Mouse (Mus musculus): ENCODE measurements at regions not wholly inside any gene's neighbourhood (a gene's known extent, or its start where the extent isn't known, plus 50 kb on each side); places are given as distances from the start of the nearest gene placed in this dataset.
"Not testable (repeated sequence)": the region's sequence is repeated elsewhere in the genome, so short reads cannot be mapped to it uniquely, and the experiment has no call there.

DNA sequence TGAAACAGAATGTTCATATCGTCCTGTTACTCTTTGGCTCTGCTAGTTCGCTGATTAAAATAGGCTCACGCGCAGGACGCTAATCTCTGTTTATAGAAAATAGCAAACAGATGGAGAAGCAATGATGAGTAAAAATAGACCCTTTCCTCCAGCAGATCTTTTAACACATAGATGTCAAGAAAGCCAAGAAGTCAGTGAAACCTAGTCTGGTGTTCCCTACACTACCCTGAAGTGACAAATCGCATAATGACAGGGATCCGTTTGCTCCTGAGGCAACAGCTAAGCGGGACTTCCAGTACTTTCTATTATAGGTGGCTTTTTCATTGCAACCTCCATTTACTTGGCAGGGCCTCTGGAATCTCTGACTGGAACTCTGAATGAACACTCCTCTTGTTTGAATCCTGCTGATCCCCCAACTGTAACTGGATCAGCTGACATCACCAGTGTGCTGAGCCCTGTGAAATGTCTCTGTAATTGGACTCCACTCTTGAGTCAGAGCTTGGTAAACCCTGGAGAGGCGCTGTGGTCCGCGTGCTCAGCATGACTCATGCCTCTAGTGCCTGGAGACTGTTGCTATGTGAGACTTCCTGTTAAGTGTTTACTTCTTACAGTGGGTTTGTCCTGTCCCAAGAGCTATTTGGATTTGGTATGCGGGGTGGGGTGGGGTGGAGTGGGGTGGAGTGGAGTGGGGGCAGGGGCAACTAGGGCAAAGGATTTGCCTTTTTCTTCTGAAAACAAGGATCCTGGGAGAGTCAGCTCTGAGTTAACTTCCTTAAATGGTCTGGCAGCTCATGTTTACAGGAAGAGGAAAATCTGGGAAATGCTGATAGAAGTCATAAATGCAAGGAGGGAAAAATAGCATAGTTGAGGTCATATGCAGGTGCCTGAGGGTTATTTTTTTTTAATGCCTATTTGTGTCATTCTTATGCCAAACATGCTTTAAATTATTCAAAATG is 162.4 kb upstream of the Akr1e1 start:
- Histone ChIP-seq H3K27ac (peak overlapping the region; percentile 87), H3K9me3 (no peaks in the 10 kb centered on the region), H3K4me2 (peak overlapping the region; percentile 29), H3K27me3 (no peaks in the 10 kb centered on the region), H3K9ac (replicated peaks) (no peak overlapping the region), H3K36me3 (no peaks in the 10 kb centered on the region), H3K4me1 (replicated peaks) (peaks cover 3% of the 10 kb centered on the region; the same call in 1 of the 2 replicates), H3K4me3 (replicated peaks) (no peak overlapping the region)
- peak; percentile 100 for ATAC-seq (ENCODE audit: insufficient number of reproducible peaks, insufficient read depth, low FRiP score, low TSS enrichment, low read depth)
- 20% methylated on average over 12 of the region's 12 CpGs for WGBS

DNA sequence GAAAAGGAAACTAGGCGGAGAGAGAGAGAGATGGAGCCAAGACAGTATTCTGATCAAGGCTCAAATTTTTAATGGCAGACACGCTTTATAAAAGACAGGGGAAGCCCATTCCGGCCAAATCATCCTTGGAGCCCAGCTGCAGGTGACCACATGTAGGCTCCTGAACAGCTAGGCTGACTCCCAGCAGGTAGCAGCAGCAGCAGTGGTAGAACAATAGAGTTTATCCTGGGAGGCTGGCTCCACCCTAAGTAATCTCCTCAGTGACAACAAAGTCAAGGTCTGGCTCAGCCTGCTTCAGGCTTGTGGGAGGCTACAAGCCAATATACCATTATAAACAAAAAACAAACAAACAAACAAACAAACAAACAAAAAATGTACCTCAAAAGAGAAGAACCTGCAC is 151.0 kb upstream of the Akr1e1 start:
- Histone ChIP-seq H3K4me2 (no peak overlapping the region), H3K4me1 (replicated peaks) (no peaks in the 10 kb centered on the region), H3K27ac (no peak overlapping the region), H3K9ac (replicated peaks) (no peak overlapping the region), H3K4me3 (replicated peaks) (no peak overlapping the region), H3K27me3 (no peaks in the 10 kb centered on the region), H3K9me3 (no peaks in the 10 kb centered on the region), H3K36me3 (no peaks in the 10 kb centered on the region)
- no peak for ATAC-seq (ENCODE audit: insufficient number of reproducible peaks, insufficient read depth, low FRiP score, low TSS enrichment, low read depth)
- WGBS = 54% methylated on average over 3 of the region's 3 CpGs

DNA sequence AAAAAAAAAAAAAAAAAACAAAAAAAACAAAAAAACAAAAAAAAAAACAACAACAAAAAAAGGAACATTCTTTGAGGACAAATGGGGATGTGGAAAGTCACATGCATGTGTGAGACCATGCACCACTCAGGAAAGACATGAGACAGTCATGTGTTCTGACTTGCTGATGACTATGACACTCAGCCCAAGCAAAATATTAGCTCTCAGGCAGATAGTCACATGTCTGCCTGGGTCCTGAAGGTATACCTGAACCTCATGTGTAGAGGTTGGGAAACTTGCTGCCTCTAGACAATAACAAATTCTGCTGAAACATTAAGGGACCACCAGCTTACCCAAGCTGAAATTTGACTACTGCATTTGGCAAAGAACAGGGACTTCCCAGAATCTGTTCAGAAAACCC is 147.6 kb upstream of the Akr1e1 start:
- H3K4me2 ChIP-seq = no peak overlapping the region
- H3K4me3 ChIP-seq (replicated peaks) = no peak overlapping the region
- H3K4me1 ChIP-seq (replicated peaks) = no peaks in the 10 kb centered on the region
- H3K9ac ChIP-seq (replicated peaks) = no peak overlapping the region
- no peaks in the 10 kb centered on the region for H3K27me3 ChIP-seq
- H3K9me3 ChIP-seq = no peaks in the 10 kb centered on the region
- no peak overlapping the region for H3K27ac ChIP-seq
- ATAC-seq (ENCODE audit: insufficient number of reproducible peaks, insufficient read depth, low FRiP score, low TSS enrichment, low read depth) = no peak
- no peaks in the 10 kb centered on the region for H3K36me3 ChIP-seq

DNA sequence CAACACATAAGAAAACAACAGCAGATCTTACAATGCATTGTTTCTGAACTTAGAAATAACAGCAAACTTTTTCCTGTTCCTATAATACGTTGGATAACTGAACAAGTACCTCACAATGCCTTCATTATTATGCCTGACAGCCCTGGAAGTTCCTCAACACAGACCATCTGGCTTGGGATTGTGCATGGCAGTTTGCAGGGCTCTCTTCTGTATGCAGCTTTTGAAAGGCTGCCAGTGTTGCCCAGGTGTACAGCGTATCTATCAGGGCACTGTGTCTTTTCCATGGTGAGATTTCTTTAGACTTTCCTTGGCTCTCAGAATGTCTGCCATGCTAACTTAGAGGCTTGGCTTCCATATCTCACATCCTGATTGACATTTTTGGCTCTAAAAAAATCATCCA is 134.0 kb upstream of the Akr1e1 start:
- no peak for ATAC-seq (ENCODE audit: insufficient number of reproducible peaks, insufficient read depth, low FRiP score, low TSS enrichment, low read depth)
- Histone ChIP-seq H3K27me3 (no peaks in the 10 kb centered on the region), H3K4me1 (replicated peaks) (no peaks in the 10 kb centered on the region), H3K4me2 (no peak overlapping the region), H3K27ac (no peak overlapping the region), H3K4me3 (replicated peaks) (no peak overlapping the region), H3K9ac (replicated peaks) (no peak overlapping the region), H3K36me3 (no peaks in the 10 kb centered on the region), H3K9me3 (no peaks in the 10 kb centered on the region)
- WGBS = 68% methylated on average over 2 of the region's 2 CpGs

DNA sequence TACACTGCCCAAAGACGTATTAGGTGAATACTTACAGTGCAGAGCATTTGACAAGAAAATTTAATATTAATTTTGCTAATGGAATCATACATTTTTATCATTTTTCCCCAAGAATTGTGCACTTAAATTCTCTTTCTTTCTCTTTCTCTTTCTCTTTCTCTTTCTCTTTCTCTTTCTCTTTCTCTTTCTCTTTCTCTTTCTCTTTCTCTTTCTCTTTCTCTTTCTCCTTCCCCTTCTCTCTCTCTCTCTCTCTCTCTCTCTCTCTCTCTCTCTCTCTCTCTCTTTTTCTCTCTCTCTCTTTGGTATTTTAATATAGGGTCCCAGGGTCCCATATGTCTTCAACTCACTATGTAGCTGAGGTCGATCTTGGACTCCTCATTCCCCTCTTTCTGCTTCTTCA is 107.3 kb upstream of the Akr1e1 start:
- not testable (repeated sequence) for H3K9me3 ChIP-seq

DNA sequence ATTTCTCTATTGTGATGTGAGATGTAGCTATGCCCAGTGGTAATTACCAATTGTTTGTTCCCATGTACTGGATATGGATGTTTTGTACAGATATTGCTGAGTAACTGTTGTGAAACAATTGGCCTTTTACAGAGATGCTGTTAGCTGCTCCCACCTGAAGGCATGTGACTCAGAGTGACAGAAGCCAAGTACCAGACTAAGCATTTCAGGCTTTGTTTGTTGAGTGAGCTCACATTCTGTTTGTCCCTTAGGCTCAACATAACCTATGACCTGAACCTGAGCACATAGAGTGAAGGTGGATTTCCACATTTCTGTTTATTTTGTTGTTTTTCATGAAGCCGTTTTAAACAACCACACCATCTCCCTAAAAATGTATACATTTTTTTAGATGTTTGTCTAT is 105.8 kb upstream of the Akr1e1 start:
- H3K27me3 ChIP-seq = no peaks in the 10 kb centered on the region
- WGBS = 86% methylated on average over 1 of the region's 1 CpGs
- no peak overlapping the region for H3K27ac ChIP-seq
- no peaks in the 10 kb centered on the region for H3K9me3 ChIP-seq
- no peak for ATAC-seq (ENCODE audit: insufficient number of reproducible peaks, insufficient read depth, low FRiP score, low TSS enrichment, low read depth)
- H3K4me1 ChIP-seq (replicated peaks) = no peaks in the 10 kb centered on the region
- H3K4me3 ChIP-seq (replicated peaks) = no peak overlapping the region
- no peak overlapping the region for H3K4me2 ChIP-seq
- no peak overlapping the region for H3K9ac ChIP-seq (replicated peaks)
- H3K36me3 ChIP-seq = no peaks in the 10 kb centered on the region

More for the DNA sequence above, 107.3 kb upstream of the Akr1e1 start:
- H3K27ac ChIP-seq; H3K36me3 ChIP-seq; H3K9ac ChIP-seq (replicated peaks); H3K4me1 ChIP-seq (replicated peaks); H3K27me3 ChIP-seq; H3K4me2 ChIP-seq; ATAC-seq (ENCODE audit: insufficient number of reproducible peaks, insufficient read depth, low FRiP score, low TSS enrichment, low read depth); H3K4me3 ChIP-seq (replicated peaks): not testable (repeated sequence)
- 72% methylated on average over 2 of the region's 2 CpGs for WGBS

DNA sequence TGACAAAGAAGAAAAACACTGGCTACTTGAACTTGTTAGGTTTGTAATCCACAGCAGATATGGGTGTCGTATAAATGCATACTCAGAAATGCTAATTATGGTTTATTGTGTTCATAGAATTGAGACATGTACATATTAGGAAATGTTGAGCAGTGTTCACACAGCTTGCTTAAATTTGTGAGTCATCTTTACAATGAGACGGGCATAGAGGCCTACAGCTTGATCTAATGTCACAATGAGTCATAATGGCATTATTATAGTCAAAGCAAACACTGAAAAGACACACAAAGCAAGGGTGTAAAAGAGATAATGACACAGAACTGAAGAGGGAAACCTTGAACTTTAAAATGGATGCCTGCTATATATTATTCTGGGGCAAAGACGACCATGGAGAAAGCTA is 103.7 kb upstream of the Akr1e1 start:
- no peak overlapping the region for H3K4me2 ChIP-seq
- ATAC-seq (ENCODE audit: insufficient number of reproducible peaks, insufficient read depth, low FRiP score, low TSS enrichment, low read depth) = no peak
- no peaks in the 10 kb centered on the region for H3K4me1 ChIP-seq (replicated peaks)
- no peak overlapping the region for H3K4me3 ChIP-seq (replicated peaks)
- no peak overlapping the region for H3K9ac ChIP-seq (replicated peaks)
- no peak overlapping the region for H3K27ac ChIP-seq
- H3K36me3 ChIP-seq = no peaks in the 10 kb centered on the region
- H3K9me3 ChIP-seq = no peaks in the 10 kb centered on the region
- WGBS = 85% methylated on average over 3 of the region's 3 CpGs
- H3K27me3 ChIP-seq = no peaks in the 10 kb centered on the region

DNA sequence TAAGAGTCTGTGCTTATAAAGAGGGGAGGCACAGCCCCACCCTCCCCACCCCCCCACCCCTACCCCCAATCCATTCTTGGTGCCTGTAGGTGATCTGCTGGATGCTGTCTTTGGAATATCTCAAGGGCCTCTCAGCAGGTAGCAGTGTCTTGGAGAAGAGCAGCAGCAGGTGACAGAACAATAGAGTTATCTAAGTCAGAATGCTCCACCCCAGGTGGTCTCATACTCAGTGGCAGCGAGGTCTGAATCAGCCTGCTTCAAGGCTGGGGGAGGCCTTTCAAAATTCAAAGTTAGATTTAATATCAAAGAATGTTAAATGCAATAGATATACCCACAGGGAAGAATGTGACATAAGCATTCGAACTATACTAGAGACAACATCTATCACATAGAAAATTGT is 90.6 kb upstream of the Akr1e1 start:
- 55% methylated on average over 2 of the region's 2 CpGs for WGBS
- H3K36me3 ChIP-seq; ATAC-seq (ENCODE audit: insufficient number of reproducible peaks, insufficient read depth, low FRiP score, low TSS enrichment, low read depth); H3K27me3 ChIP-seq; H3K9me3 ChIP-seq; H3K4me1 ChIP-seq (replicated peaks); H3K9ac ChIP-seq (replicated peaks); H3K4me2 ChIP-seq; H3K4me3 ChIP-seq (replicated peaks); H3K27ac ChIP-seq: not testable (repeated sequence)

DNA sequence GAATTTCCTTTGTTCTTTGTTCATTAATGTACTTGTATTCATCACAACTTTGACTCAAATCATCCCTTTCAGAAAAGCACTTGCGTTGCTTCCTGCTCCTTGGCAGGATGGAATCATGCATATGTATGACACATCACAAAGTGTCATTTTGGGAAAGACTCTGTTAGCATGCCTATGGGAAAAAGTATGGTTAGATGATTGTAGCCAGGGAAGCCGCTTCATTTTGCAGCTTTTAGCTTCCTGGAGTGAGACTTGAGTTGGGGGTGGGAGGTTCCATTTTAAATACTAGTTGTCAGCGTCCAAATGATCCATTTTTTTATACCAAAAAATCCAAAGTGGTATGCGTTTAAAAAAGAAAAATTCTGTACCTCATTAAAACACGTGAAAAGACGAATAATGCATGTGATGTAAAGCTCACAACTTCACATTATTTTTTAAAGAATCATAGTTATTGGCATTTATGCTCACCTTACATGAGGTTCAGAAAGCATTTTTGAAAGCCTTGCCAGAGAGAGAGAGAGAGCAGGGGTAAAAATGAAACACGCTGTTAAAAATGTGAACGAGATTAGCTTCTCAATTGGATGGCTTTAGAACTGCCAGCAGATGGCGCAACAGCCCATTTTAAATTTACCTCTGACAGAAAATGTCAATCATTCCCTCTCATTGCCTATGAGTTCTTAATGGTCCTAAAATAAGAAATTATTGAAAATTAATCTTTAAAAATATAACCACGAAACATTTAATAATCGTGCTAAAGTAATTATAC is 57.6 kb upstream of the Akr1e1 start:
- Histone ChIP-seq H3K27me3 (no peaks in the 10 kb centered on the region), H3K4me3 (replicated peaks) (no peak overlapping the region), H3K9ac (replicated peaks) (no peak overlapping the region), H3K4me1 (replicated peaks) (no peaks in the 10 kb centered on the region), H3K4me2 (no peak overlapping the region), H3K27ac (no peak overlapping the region), H3K36me3 (no peaks in the 10 kb centered on the region), H3K9me3 (no peaks in the 10 kb centered on the region)
- no peak for ATAC-seq (ENCODE audit: insufficient number of reproducible peaks, insufficient read depth, low FRiP score, low TSS enrichment, low read depth)
- WGBS = 36% methylated on average over 11 of the region's 11 CpGs

DNA sequence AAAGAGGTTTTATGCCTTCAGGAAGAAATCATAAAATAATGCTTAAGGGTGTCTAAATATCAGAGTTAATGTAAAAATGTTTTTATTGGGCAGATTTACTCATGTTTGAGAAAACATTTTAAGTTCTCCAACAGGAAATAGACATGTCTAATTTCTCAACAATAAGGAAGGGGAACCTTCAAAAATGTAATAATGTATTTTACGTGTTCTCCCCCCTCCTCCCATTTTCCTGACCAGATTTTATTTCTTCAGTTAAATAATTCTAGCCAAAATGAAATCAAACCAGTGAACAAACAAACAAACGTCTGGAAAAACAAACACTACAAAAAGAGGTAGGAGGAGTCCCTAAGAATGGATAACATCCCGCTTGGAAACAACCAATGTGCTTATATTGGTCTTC is 54.4 kb upstream of the Akr1e1 start:
- WGBS = 57% methylated on average over 3 of the region's 3 CpGs

DNA sequence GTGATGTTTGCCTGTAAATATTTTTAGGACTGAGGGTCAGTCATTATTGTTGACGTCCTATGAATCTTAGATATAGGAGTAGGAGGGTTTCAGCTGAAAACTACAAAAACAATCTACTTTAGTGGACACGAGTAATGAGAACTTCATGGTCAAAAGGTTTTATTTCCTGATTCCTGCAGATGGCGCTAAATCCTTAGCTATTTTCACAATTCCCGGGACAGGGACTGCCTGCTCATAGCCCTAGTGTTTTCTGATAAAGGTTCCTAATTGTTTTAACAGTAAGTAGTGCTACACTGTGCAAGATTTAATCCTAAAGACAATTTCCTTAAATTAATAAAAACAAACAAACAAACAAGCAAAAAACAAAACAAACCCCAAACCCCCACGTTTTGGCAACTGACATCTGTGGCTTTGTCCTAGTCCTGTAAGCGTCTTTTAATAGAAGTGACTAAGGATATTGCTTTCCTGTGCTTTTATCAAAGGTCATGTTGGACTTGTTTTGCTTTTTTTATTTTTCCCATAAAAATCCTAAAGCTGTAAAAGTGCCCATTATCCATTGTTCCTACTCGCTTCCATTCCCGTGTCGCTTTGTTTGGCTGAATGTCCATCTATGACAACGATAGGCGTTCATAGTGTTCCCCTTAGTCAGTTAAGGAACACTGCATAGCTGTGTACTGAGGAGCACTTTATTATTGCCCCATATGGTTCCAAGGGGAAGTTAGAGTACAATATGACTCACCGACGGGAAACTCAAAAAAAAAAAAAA is 53.5 kb upstream of the Akr1e1 start:
- WGBS = 39% methylated on average over 13 of the region's 13 CpGs
- Histone ChIP-seq H3K27ac (no peak overlapping the region), H3K36me3 (no peaks in the 10 kb centered on the region), H3K4me1 (replicated peaks) (no peaks in the 10 kb centered on the region), H3K9me3 (no peaks in the 10 kb centered on the region), H3K27me3 (no peaks in the 10 kb centered on the region), H3K4me3 (replicated peaks) (no peak overlapping the region), H3K9ac (replicated peaks) (no peak overlapping the region), H3K4me2 (peak overlapping the region; percentile 7)
- ATAC-seq (ENCODE audit: insufficient number of reproducible peaks, insufficient read depth, low FRiP score, low TSS enrichment, low read depth) = peak; percentile 79; the same call in 1 of the 2 replicates

More for the DNA sequence above, 54.4 kb upstream of the Akr1e1 start:
- Histone ChIP-seq H3K36me3 (no peaks in the 10 kb centered on the region), H3K9ac (replicated peaks) (no peak overlapping the region), H3K4me1 (replicated peaks) (no peaks in the 10 kb centered on the region), H3K4me2 (no peak overlapping the region), H3K27ac (no peak overlapping the region), H3K4me3 (replicated peaks) (no peak overlapping the region), H3K9me3 (no peaks in the 10 kb centered on the region), H3K27me3 (no peaks in the 10 kb centered on the region)
- no peak for ATAC-seq (ENCODE audit: insufficient number of reproducible peaks, insufficient read depth, low FRiP score, low TSS enrichment, low read depth)

All from limb, embryonic 12.5 days (tissue).